Mouse (Mus musculus) forebrain, embryonic 11.5 days (tissue): ENCODE measurements around the gene Pde4c. TPM values are rescaled to one million over a fixed set of nuclear protein-coding genes. Genes with fewer than 3 reads are reported as not detected.

ENCODE experiments used
- ATAC-seq: fragments of 200-750 bp; cut with Nextera tagmentation; replicated peaks from 2 replicates; pipeline ENCODE4 v1.8.0; 2017; ENCODE audit warnings: moderate TSS enrichment; ENCODE audit not compliant: low FRiP score
- DNase-seq: peaks from one replicate; pipeline ENCODE4 v3.0.0-alpha.2; 2017; ENCODE audit warnings: low spot score
- H3K27ac ChIP-seq: fragments of 300-500 bp; sonication (generic); 2 replicates; pipeline ENCODE4 v1.5.1; 2014; ENCODE audit warnings: low read depth, low read length
- H3K27me3 ChIP-seq: fragments of 300-500 bp; sonication (generic); 2 replicates; pipeline ENCODE4 v1.6.1; 2014; ENCODE audit warnings: mild to moderate bottlenecking, low read length, mixed read lengths; ENCODE audit not compliant: control insufficient read depth, insufficient read depth
- H3K36me3 ChIP-seq: fragments of 300-500 bp; sonication (generic); 2 replicates; pipeline ENCODE4 v1.6.1; 2014; ENCODE audit warnings: mild to moderate bottlenecking, low read length, moderate library complexity, mixed read lengths; ENCODE audit not compliant: control insufficient read depth, insufficient read depth
- H3K4me1 ChIP-seq: fragments of 300-500 bp; sonication (generic); replicated peaks from 2 replicates; pipeline ENCODE4 v1.6.1; 2014; ENCODE audit warnings: low read length, mixed read lengths; ENCODE audit not compliant: control insufficient read depth, insufficient read depth
- H3K4me2 ChIP-seq: fragments of 300-500 bp; sonication (generic); 2 replicates; pipeline ENCODE4 v1.6.1; 2014; ENCODE audit warnings: low read depth, mild to moderate bottlenecking, low read length, moderate library complexity, mixed read lengths; ENCODE audit not compliant: severe bottlenecking
- H3K4me3 ChIP-seq: fragments of 300-500 bp; sonication (generic); 2 replicates; pipeline ENCODE4 v1.5.1; 2014; ENCODE audit warnings: low read depth, low read length
- H3K9ac ChIP-seq: fragments of 300-500 bp; sonication (generic); 2 replicates; pipeline ENCODE4 v1.6.1; 2014; ENCODE audit warnings: low read length
- H3K9me3 ChIP-seq: fragments of 300-500 bp; sonication (generic); 2 replicates; pipeline ENCODE4 v1.6.1; 2016; ENCODE audit warnings: low read length, mixed read lengths; ENCODE audit not compliant: control insufficient read depth
- WGBS: fragments of 180-500 bp; shearing (Covaris S2); extraction: QIAGEN DNeasy Blood & Tissue Kit; methylation state at CpG from one replicate; pipeline ENCODE4 v1.1.7; 2014; 5-methylcytosine and 5-hydroxymethylcytosine counted together
- polyA plus RNA-seq: library from polyadenylated mRNA; unstranded; fragments of >200 nt; fragmentation: Nextera tagmentation; extraction: Ambion mirVana; gene quantifications from 2 replicates; pipeline ENCODE4 v1.2.1, GENCODE M21; 2014

The Pde4c gene
- polyA plus RNA-seq, 1 experiment from 2014 or later: 0.13 TPM

- Histone ChIP-seq H3K4me2 (no peak overlapping the region), H3K4me1 (peaks cover 3% of the 10 kb centered on the region; the same call in 1 of the 2 replicates), H3K9ac (no peak overlapping the region), H3K27ac (no peak overlapping the region), H3K27me3 (peaks cover 42% of the 10 kb centered on the region), H3K4me3 (no peak overlapping the region), H3K36me3 (no peaks in the 10 kb centered on the region), H3K9me3 (no peaks in the 10 kb centered on the region)
- ATAC-seq: no peak
- DNase-seq: peak; percentile 42
- WGBS: 75% methylated on average over 11 of the region's 11 CpGs
Observed at GRCm38 (mm10) chr8:70742176-70742575, 18.7 kb downstream of the Pde4c start.

GRCm38 (mm10) chr8:70742981-70743655, 19.6 kb downstream of the Pde4c start:
- 1% methylated on average over 38 of the region's 38 CpGs for WGBS
- Histone ChIP-seq H3K36me3 (no peaks in the 10 kb centered on the region), H3K9ac (peak overlapping the region; percentile 48; the same call in 1 of the 2 replicates), H3K4me2 (peak overlapping the region; percentile 49), H3K4me1 (peaks cover 3% of the 10 kb centered on the region; the same call in 1 of the 2 replicates), H3K27ac (no peak overlapping the region), H3K9me3 (no peaks in the 10 kb centered on the region), H3K27me3 (peaks cover 42% of the 10 kb centered on the region), H3K4me3 (peak overlapping the region; percentile 9; the same call in 1 of the 2 replicates)
- ATAC-seq (no peak), DNase-seq (peak; percentile 56)

- H3K4me2 ChIP-seq: peak overlapping the region; percentile 49
- H3K9ac ChIP-seq: peak overlapping the region; percentile 41; the same call in 1 of the 2 replicates
- H3K9me3 ChIP-seq: no peaks in the 10 kb centered on the region
- H3K27me3 ChIP-seq: peaks cover 42% of the 10 kb centered on the region
- WGBS: 3% methylated on average over 47 of the region's 48 CpGs
- H3K4me3 ChIP-seq: peak overlapping the region; percentile 26
- DNase-seq (peak; percentile 63), ATAC-seq (no peak; the same call in 1 of the 2 replicates)
- peaks cover 3% of the 10 kb centered on the region; the same call in 1 of the 2 replicates for H3K4me1 ChIP-seq
- H3K36me3 ChIP-seq: no peaks in the 10 kb centered on the region
- H3K27ac ChIP-seq: no peak overlapping the region
Observed at GRCm38 (mm10) chr8:70743656-70744590, 20.4 kb downstream of the Pde4c start.

GRCm38 (mm10) chr8:70744806-70745205, 21.3 kb downstream of the Pde4c start:
- peak; percentile 48 for DNase-seq
- Histone ChIP-seq H3K9me3 (no peaks in the 10 kb centered on the region), H3K4me1 (peaks cover 3% of the 10 kb centered on the region; the same call in 1 of the 2 replicates), H3K36me3 (no peaks in the 10 kb centered on the region), H3K4me3 (no peak overlapping the region), H3K4me2 (no peak overlapping the region), H3K27ac (no peak overlapping the region), H3K27me3 (peaks cover 42% of the 10 kb centered on the region), H3K9ac (no peak overlapping the region)
- 61% methylated on average over 11 of the region's 11 CpGs for WGBS
- no peak for ATAC-seq

GRCm38 (mm10) chr8:70745691-70746220, 22.2 kb downstream of the Pde4c start:
- ATAC-seq (no peak), DNase-seq (peak; percentile 45)
- no peak overlapping the region for H3K9ac ChIP-seq
- H3K4me2 ChIP-seq: no peak overlapping the region
- H3K9me3 ChIP-seq: no peaks in the 10 kb centered on the region
- no peaks in the 10 kb centered on the region for H3K36me3 ChIP-seq
- no peak overlapping the region for H3K4me3 ChIP-seq
- 58% methylated on average over 19 of the region's 19 CpGs for WGBS
- peaks cover 3% of the 10 kb centered on the region; the same call in 1 of the 2 replicates for H3K4me1 ChIP-seq
- peaks cover 42% of the 10 kb centered on the region for H3K27me3 ChIP-seq
- H3K27ac ChIP-seq: no peak overlapping the region

- DNase-seq: peak; percentile 50
- Histone ChIP-seq H3K9me3 (no peaks in the 10 kb centered on the region), H3K36me3 (no peaks in the 10 kb centered on the region), H3K4me3 (no peak overlapping the region), H3K9ac (no peak overlapping the region), H3K27ac (no peak overlapping the region), H3K4me1 (peaks cover 3% of the 10 kb centered on the region; the same call in 1 of the 2 replicates), H3K4me2 (no peak overlapping the region), H3K27me3 (peaks cover 42% of the 10 kb centered on the region)
- WGBS: 72% methylated on average over 9 of the region's 9 CpGs
- no peak for ATAC-seq
Observed at GRCm38 (mm10) chr8:70746676-70747075, 23.2 kb downstream of the Pde4c start.

- Histone ChIP-seq H3K4me1 (peaks cover 3% of the 10 kb centered on the region; the same call in 1 of the 2 replicates), H3K4me2 (no peak overlapping the region), H3K27ac (no peak overlapping the region), H3K9ac (no peak overlapping the region), H3K9me3 (no peaks in the 10 kb centered on the region), H3K36me3 (no peaks in the 10 kb centered on the region), H3K4me3 (no peak overlapping the region), H3K27me3 (peaks cover 38% of the 10 kb centered on the region)
- WGBS: 90% methylated on average over 18 of the region's 18 CpGs
- DNase-seq (peak; percentile 47), ATAC-seq (no peak)
Observed at GRCm38 (mm10) chr8:70747211-70747890, 23.8 kb downstream of the Pde4c start.
